Mouse (Mus musculus): ENCODE measurements around the gene Syne1. TPM values are rescaled to one million over a fixed set of nuclear protein-coding genes. Genes with fewer than 3 reads are reported as not detected.
A peak's percentile ranks its signal among the peaks of the same experiment; 100 is the strongest.

Gene Syne1
- total RNA-seq, 1 experiment: 7.1 TPM

DNA sequence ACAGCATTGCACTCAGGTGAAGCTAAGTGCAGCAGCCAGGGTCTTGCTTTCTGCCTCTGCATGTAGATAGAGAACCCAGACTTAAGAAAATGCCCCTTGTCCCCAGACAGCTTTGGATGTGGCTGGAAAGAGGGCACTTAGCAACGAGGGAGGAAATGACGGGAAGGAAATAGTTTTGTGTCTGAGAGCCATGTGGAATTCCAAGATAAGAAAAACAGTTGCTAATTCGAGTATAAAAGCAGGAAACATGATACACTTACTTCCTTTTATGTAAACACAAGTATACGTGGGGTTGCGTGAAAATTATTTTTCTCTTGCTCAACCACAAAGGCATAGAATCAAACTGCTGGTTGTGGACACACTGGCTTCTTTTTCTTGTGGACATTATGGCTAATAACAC, 42.2 kb upstream of the Syne1 start, which contains the start of gene Myct1:
TSS of gene Myct1 (plus strand) at position 312 of the 400 bp plus-strand sequence.
- Histone ChIP-seq H3K9me3 (ENCODE audit: control insufficient read depth, insufficient read depth, low read depth, low read length) (no peaks in the 10 kb centered on the region), H3K4me3 (ENCODE audit: insufficient read depth in 1 of 2, low read depth in 1 of 2, low read length in 2 of 2, poor library complexity in 1 of 2, severe bottlenecking in 1 of 2) (no peak within 1 kb of the TSS), H3K9ac (ENCODE audit: insufficient read depth, low read depth, low read length, poor library complexity, severe bottlenecking) (no peak within 1 kb of the TSS), H3K27ac (ENCODE audit: insufficient read depth, low read depth, low read length, poor library complexity, severe bottlenecking) (no peak within 1 kb of the TSS), H3K36me3 (ENCODE audit: control insufficient read depth, insufficient read depth, low read length, poor library complexity, severe bottlenecking) (no peaks in the 10 kb centered on the region), H3K4me1 (ENCODE audit: control insufficient read depth in 2 of 2, insufficient read depth in 2 of 2, low read length in 2 of 2, poor library complexity in 1 of 2) (no peaks in the 10 kb centered on the region)
- DNase-seq (ENCODE audit: low read depth, low spot score): no peak
- in situ Hi-C loops (cut with MboI; ENCODE audit: low sequenced_read_pairs in 2 of 2, unreplicated experiment in 2 of 2): loop anchor here in 1 of 2 experiments (10.0 kb wide), 1 partner anchor 201 kb away; no protein-coding TSS in a partner anchor
- TF ChIP-seq ZC3H11A (IDR thresholded peaks at IDR 0.05; ENCODE audit: borderline replicate concordance, low read depth, low read length): no peak
- TF ChIP-seq ZNF384 (IDR thresholded peaks at IDR 0.05; ENCODE audit: low read depth, low read length): no peak
- TF ChIP-seq MAFK (IDR thresholded peaks at IDR 0.05; ENCODE audit: insufficient read depth, low read depth, low read length): no peak
- no peak for TF ChIP-seq HCFC1 (IDR thresholded peaks at IDR 0.05; ENCODE audit: borderline replicate concordance, insufficient read depth, low read length)
- no peak for TF ChIP-seq CHD2 (IDR thresholded peaks at IDR 0.05; ENCODE audit: low read depth, low read length)

DNA sequence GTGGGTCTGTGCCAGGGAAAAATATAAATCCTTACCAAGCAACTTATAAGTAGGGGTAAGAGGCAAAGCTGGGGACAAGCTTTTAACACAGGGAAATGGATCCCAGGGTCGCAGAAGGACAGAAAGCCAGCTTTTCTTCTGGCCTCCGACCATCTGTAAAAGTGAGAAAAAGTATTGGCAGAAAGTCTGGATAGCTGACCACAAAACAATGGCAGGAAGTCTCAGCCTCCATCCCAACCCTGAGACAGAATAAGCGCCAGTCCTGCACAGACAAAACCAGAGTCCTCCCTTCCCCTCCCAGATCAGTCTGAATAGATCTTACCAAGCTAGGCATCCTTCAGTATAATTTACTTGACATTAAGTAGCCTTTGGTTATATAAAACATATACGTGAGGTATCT, 40.7 kb upstream of the Syne1 start:
- Histone ChIP-seq H3K36me3 (ENCODE audit: control insufficient read depth, insufficient read depth, low read length, poor library complexity, severe bottlenecking) (no peaks in the 10 kb centered on the region), H3K27ac (ENCODE audit: insufficient read depth, low read depth, low read length, poor library complexity, severe bottlenecking) (no peak overlapping the region), H3K9me3 (ENCODE audit: control insufficient read depth, insufficient read depth, low read depth, low read length) (no peaks in the 10 kb centered on the region), H3K4me1 (ENCODE audit: control insufficient read depth in 2 of 2, insufficient read depth in 2 of 2, low read length in 2 of 2, poor library complexity in 1 of 2) (no peaks in the 10 kb centered on the region), H3K4me3 (ENCODE audit: insufficient read depth in 1 of 2, low read depth in 1 of 2, low read length in 2 of 2, poor library complexity in 1 of 2, severe bottlenecking in 1 of 2) (no peak overlapping the region), H3K9ac (ENCODE audit: insufficient read depth, low read depth, low read length, poor library complexity, severe bottlenecking) (no peak overlapping the region)
- no peak for DNase-seq (ENCODE audit: low read depth, low spot score)
- TF ChIP-seq ZNF384 (IDR thresholded peaks at IDR 0.05; ENCODE audit: low read depth, low read length) (no peak), ZC3H11A (IDR thresholded peaks at IDR 0.05; ENCODE audit: borderline replicate concordance, low read depth, low read length) (no peak), MAFK (IDR thresholded peaks at IDR 0.05; ENCODE audit: insufficient read depth, low read depth, low read length) (no peak), CHD2 (IDR thresholded peaks at IDR 0.05; ENCODE audit: low read depth, low read length) (no peak), HCFC1 (IDR thresholded peaks at IDR 0.05; ENCODE audit: borderline replicate concordance, insufficient read depth, low read length) (no peak)
- in situ Hi-C loops (cut with MboI; ENCODE audit: low sequenced_read_pairs in 2 of 2, unreplicated experiment in 2 of 2): loop anchor here in 1 of 2 experiments (10.0 kb wide), 1 partner anchor 203 kb away; no protein-coding TSS in a partner anchor

DNA sequence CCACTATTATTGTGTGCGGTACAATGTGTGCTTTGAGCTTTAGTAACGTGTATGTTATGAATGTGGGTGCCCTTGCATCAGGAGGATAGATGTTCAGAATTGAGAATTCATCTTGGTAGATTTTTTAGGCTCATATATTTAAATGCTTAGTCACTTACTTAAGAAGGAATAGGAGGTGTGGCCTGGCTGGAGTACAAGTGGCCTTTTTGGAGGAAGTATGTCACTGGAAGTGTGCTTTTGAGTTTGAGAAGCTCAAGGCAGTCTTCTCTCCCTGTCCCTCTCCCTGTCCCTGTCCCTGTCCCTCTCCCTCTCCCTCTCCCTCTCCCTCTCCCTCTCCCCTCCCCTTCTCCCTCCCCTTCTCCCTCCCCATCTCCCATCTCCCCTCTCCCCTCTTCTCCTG, 39.8 kb upstream of the Syne1 start:
- no peaks in the 10 kb centered on the region for H3K36me3 ChIP-seq (ENCODE audit: control insufficient read depth, insufficient read depth, low read length, poor library complexity, severe bottlenecking)
- H3K4me3 ChIP-seq (ENCODE audit: insufficient read depth in 1 of 2, low read depth in 1 of 2, low read length in 2 of 2, poor library complexity in 1 of 2, severe bottlenecking in 1 of 2): no peak overlapping the region
- H3K27ac ChIP-seq (ENCODE audit: insufficient read depth, low read depth, low read length, poor library complexity, severe bottlenecking): no peak overlapping the region
- H3K9ac ChIP-seq (ENCODE audit: insufficient read depth, low read depth, low read length, poor library complexity, severe bottlenecking): no peak overlapping the region
- no peaks in the 10 kb centered on the region for H3K4me1 ChIP-seq (ENCODE audit: control insufficient read depth in 2 of 2, insufficient read depth in 2 of 2, low read length in 2 of 2, poor library complexity in 1 of 2)
- no peaks in the 10 kb centered on the region for H3K9me3 ChIP-seq (ENCODE audit: control insufficient read depth, insufficient read depth, low read depth, low read length)
- DNase-seq (ENCODE audit: low read depth, low spot score): no peak
- in situ Hi-C loops (cut with MboI; ENCODE audit: low sequenced_read_pairs in 2 of 2, unreplicated experiment in 2 of 2): loop anchor here in 1 of 2 experiments (10.0 kb wide), 1 partner anchor 204 kb away; no protein-coding TSS in a partner anchor
- TF ChIP-seq HCFC1 (IDR thresholded peaks at IDR 0.05; ENCODE audit: borderline replicate concordance, insufficient read depth, low read length) (no peak), ZC3H11A (IDR thresholded peaks at IDR 0.05; ENCODE audit: borderline replicate concordance, low read depth, low read length) (no peak), MAFK (IDR thresholded peaks at IDR 0.05; ENCODE audit: insufficient read depth, low read depth, low read length) (no peak), ZNF384 (IDR thresholded peaks at IDR 0.05; ENCODE audit: low read depth, low read length) (no peak), CHD2 (IDR thresholded peaks at IDR 0.05; ENCODE audit: low read depth, low read length) (no peak)

DNA sequence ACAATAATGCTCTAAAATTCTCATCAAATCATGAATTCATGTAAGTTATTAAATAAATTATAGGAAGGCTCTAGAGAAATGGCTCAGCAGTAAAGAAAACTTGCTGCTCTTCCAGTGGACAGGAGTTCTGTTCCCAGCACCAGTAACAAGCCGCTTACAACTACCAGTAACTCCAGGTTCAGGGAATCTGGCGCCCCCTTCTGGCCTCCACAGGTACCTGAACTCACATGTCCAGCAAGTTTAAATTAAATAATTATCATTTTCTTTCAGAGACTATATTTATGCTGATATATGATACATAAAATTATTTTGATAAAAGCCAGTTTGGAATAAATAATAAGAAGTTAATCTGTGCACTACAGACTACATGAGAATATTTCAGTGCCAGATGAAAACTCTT, 22.0 kb upstream of the Syne1 start:
- TF ChIP-seq HCFC1 (IDR thresholded peaks at IDR 0.05; ENCODE audit: borderline replicate concordance, insufficient read depth, low read length) (no peak), ZC3H11A (IDR thresholded peaks at IDR 0.05; ENCODE audit: borderline replicate concordance, low read depth, low read length) (peak; percentile 32; the same call in 1 of the 2 replicates), CHD2 (IDR thresholded peaks at IDR 0.05; ENCODE audit: low read depth, low read length) (no peak), MAFK (IDR thresholded peaks at IDR 0.05; ENCODE audit: insufficient read depth, low read depth, low read length) (no peak)
- DNase-seq (ENCODE audit: low read depth, low spot score): no peak
- H3K9me3 ChIP-seq (ENCODE audit: control insufficient read depth, insufficient read depth, low read depth, low read length): no peaks in the 10 kb centered on the region
- in situ Hi-C loops (cut with MboI; ENCODE audit: low sequenced_read_pairs in 2 of 2, unreplicated experiment in 2 of 2): no loop called here
- no peak overlapping the region for H3K4me3 ChIP-seq (ENCODE audit: insufficient read depth in 1 of 2, low read depth in 1 of 2, low read length in 2 of 2, poor library complexity in 1 of 2, severe bottlenecking in 1 of 2)
- no peaks in the 10 kb centered on the region for H3K36me3 ChIP-seq (ENCODE audit: control insufficient read depth, insufficient read depth, low read length, poor library complexity, severe bottlenecking)
- no peak overlapping the region for H3K9ac ChIP-seq (ENCODE audit: insufficient read depth, low read depth, low read length, poor library complexity, severe bottlenecking)
- H3K27ac ChIP-seq (ENCODE audit: insufficient read depth, low read depth, low read length, poor library complexity, severe bottlenecking): no peak overlapping the region
- H3K4me1 ChIP-seq (ENCODE audit: control insufficient read depth in 2 of 2, insufficient read depth in 2 of 2, low read length in 2 of 2, poor library complexity in 1 of 2): no peaks in the 10 kb centered on the region; a peak in 1 of 4 replicates
